Comparison of ENCODE assay signal across 8 mouse cellular contexts in the genomic region with DNA sequence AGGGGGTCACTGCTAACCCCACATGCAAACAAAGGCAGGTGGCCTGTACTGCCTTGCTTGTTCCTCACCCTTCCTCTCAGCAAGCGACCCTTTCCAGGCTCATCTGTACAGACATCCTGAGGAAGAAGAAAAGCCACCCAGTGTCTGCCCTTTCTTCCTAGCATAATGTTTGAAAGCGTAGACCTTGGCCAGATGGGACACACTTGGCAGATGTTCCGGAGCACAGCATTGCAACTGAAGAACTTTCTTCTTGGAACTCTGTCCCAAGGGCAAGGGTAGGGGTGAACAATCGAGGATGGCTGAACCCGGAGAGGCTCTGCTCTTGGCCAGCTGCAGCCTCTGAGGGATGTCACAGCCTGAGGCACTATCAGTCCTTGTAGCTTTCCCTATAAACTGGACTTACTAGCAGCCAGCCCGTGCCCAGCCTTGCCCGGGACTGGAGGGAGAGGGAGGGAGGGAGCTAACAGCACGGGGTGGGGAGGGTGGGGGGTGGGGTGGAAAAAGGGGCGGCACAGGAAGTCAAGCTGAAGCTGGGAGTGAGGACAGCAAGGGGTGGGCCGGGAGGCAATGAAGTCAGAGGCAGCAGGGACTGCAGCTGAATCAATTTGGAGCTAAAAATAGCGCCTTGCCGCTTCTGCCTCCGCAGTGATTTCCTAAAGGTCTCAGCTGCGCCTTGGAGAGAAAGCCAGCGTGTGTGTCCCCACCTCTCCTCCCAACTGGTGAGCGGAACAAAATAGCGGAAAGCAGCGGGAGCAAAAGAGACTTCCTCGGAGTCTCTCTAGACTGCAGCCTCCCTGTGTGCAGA.
DNase-seq lines count a peak whose midpoint lies in the region; ATAC-seq and TF ChIP-seq lines count a peak whose summit lies in the region.

No protein-coding gene starts in this region.

- peak; percentile 80 for DNase-seq in adrenal gland, postnatal 14 days
- DNase-seq in embryonic facial prominence, embryonic 10.5 days (ENCODE audit: low spot score), result peak; percentile 87
- DNase-seq in left cerebral cortex, postnatal 14 days (ENCODE audit: low spot score in 2 of 2), result peak; percentile 70 to 71
- DNase-seq in mesoderm, embryonic 11.5 days (ENCODE audit: low read depth, low spot score), result peak; percentile 75
- peak; percentile 72 for DNase-seq in skeletal muscle tissue, adult 2 months (ENCODE audit: low read depth, low spot score)
- no peak for DNase-seq in spleen, postnatal 4 days (ENCODE audit: low spot score in 2 of 2)

- no peak for TF ChIP-seq CTCF in intestine, postnatal 0 days (IDR thresholded peaks at IDR 0.05; ENCODE audit: low read depth)

- peak overlapping the region; percentile 58 for H3K4me3 ChIP-seq in embryonic facial prominence, embryonic 10.5 days
- peak overlapping the region; percentile 30 for H3K4me3 ChIP-seq in intestine, postnatal 0 days (ENCODE audit: low read depth, low read length)

- H3K4me2 ChIP-seq in intestine, postnatal 0 days (replicated peaks; ENCODE audit: low read depth), result peak overlapping the region; percentile 62

- H3K4me1 ChIP-seq in embryonic facial prominence, embryonic 10.5 days, result peaks cover 19% of the 10 kb centered on the region
- no peaks in the 10 kb centered on the region; the same call in 1 of the 2 replicates for H3K4me1 ChIP-seq in intestine, postnatal 0 days (replicated peaks; ENCODE audit: control insufficient read depth, insufficient read depth, low read length)

- peak; percentile 40; the same call in 1 of the 2 replicates for ATAC-seq in granulocyte monocyte progenitor cell, adult 5-6 weeks (replicated peaks; ENCODE audit: poor library complexity, severe bottlenecking)
- ATAC-seq in intestine, postnatal 0 days, result peak; percentile 75

- no peaks in the 10 kb centered on the region for H3K27me3 ChIP-seq in embryonic facial prominence, embryonic 10.5 days (replicated peaks; ENCODE audit: low read depth, poor library complexity, severe bottlenecking)
- no peaks in the 10 kb centered on the region for H3K27me3 ChIP-seq in intestine, postnatal 0 days (replicated peaks; ENCODE audit: control insufficient read depth, insufficient read depth, low read length)

- no peaks in the 10 kb centered on the region for H3K36me3 ChIP-seq in embryonic facial prominence, embryonic 10.5 days (replicated peaks)
- no peaks in the 10 kb centered on the region for H3K36me3 ChIP-seq in intestine, postnatal 0 days (ENCODE audit: control insufficient read depth, insufficient read depth)

- H3K27ac ChIP-seq in embryonic facial prominence, embryonic 10.5 days (replicated peaks), result peak overlapping the region; percentile 87
- H3K27ac ChIP-seq in intestine, postnatal 0 days (ENCODE audit: low read depth, low read length), result peak overlapping the region; percentile 60

- H3K9me3 ChIP-seq in embryonic facial prominence, embryonic 10.5 days, result no peaks in the 10 kb centered on the region
- no peaks in the 10 kb centered on the region for H3K9me3 ChIP-seq in intestine, postnatal 0 days (ENCODE audit: control insufficient read depth)

- H3K9ac ChIP-seq in intestine, postnatal 0 days (ENCODE audit: low read depth, low read length), result no peak overlapping the region

- intact Hi-C loops in left cerebral cortex, postnatal 14 days (cut with DNase I), result no loop called here

- 12% methylated on average over 19 of the region's 19 CpGs for WGBS in embryonic facial prominence, embryonic 10.5 days
- 17% methylated on average over 19 of the region's 19 CpGs for WGBS in intestine, postnatal 0 days

Comparison
In these comparisons a context has a peak if more than half of its experiments do, and no peak if none do; other contexts are left out.
1. DNase-seq: peak in adrenal gland, postnatal 14 days (single experiment), embryonic facial prominence, embryonic 10.5 days (single experiment), left cerebral cortex, postnatal 14 days (2 of 2), mesoderm, embryonic 11.5 days (single experiment) and skeletal muscle tissue, adult 2 months (single experiment); none in spleen, postnatal 4 days (0 of 2).